Mouse (Mus musculus) left cerebral cortex, adult 8-10 months (tissue): ENCODE results near the gene Sidt2. TPM values are rescaled to one million over a fixed set of nuclear protein-coding genes. Genes with fewer than 3 reads are reported as not detected.
A peak's percentile ranks its signal among the peaks of the same experiment; 100 is the strongest.

ENCODE experiments used
- DNase-seq, 2 experiments: peaks; one replicate each; pipeline ENCODE4 v3.0.0; 2022; ENCODE audit warnings: low spot score in 2 of 2
- microRNA-seq, 2 experiments: library from miRNA; unstranded; fragments of <30 nt; microRNA quantifications; one replicate each; pipeline ENCODE4 v1.2.0; 2022
- total RNA-seq, 4 experiments: library from RNA; stranded (reverse); gene quantifications; 2 replicates each; pipeline ENCODE4 v1.2.4; 2022

Gene Sidt2
- total RNA-seq, 4 experiments from 2014 or later: 77.9 to 79.8 (median 78.2) TPM

DNA sequence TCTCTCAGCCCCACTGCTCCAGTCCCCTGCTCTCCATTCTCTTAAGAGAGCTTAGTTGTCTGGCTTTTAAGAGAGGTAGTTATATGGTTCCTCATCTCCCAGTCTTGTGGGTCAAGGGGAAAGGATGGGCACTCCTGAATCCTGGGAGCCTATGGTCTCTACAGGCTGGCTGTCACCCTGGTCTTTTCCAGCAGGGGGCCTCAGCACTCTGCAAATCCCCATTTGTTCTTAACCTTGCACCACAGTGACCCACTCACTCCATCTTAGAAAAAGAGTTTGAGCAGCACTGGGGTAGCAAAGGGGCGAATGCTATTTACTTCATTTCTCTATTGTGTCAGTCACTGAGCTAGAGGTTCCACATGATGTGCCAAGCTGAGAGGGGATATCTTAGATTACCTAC, 43.4 kb downstream of the Sidt2 start:
- no peak for DNase-seq

DNA sequence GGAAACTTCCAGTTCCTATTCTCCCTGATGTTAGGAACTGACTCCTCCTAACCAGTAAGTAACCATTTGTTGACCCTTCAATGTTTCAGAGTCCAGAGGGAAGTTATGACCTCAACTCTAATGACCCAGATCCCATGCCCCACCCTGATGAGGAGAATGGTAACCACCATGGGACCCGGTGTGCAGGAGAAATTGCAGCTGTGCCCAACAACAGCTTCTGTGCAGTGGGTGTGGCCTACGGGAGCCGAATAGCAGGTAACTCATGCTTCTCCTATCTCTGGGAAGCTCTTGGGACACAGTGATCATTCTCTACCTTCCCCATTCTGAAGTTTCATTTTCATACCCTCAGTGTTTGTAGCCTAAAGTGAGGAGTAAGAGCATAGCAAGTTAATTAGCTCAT, 44.1 kb downstream of the Sidt2 start:
- DNase-seq: no peak

DNA sequence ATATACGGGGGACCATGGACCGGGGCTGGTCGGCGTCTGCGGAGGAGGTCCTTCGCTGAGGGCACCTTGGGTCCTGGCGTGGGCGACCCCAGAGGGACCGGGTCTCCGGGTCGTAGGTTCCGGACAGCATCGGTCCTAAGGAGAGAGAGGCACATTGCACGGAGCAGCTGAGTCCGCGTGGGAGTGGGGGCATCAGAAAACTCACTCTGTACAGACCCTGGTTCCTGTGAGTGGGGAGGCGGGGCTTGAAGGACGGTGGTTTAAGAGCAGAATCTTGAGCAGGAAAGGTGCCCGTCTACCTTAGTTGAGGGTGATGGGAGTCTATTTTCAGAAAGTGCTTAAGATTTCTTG, 48.0 kb downstream of the Sidt2 start:
- DNase-seq: no peak

DNA sequence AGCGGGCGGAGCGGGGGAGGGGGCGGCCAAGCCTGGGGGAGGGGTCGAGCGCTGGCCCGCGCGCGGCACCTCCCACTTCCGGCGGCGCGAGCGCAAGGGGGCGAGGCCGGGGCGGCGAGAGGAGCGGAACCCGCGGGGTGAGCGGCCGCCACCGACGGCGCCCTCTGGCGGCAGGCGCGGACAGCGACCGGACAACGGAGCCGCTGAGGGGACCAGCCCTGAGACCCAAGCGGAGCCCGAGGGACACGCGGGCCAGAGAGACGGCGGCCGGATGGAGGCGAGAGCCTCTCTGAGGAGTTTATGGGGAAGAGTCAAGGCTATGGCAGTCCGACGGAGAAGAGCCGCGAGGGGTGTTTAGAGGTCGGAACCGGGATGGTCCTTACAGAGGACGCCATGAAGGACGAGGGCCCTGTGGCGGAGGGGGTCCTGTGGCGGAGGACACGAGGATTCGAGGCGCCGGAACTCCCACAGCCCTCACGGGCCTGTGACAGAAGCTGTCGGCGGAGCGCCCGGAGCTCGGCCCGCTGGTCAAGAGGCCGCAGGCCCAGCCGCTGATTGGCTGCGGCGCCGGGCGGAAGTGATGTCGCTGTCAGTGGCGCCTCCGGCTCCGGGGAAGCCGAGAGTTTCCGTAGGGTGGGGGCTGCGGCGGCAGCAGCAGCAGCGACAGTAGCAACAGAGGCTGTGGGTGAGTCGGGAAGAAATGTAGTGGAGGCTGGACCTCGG, 48.5 kb downstream of the Sidt2 start, which contains the start of the genes Pcsk7 and Rnf214:
TSS of gene Pcsk7 (plus strand) at position 143 of the 723 bp plus-strand sequence.
TSS of gene Rnf214 (minus strand) at position 557 of the 723 bp plus-strand sequence.
- peak; percentile 75 to 89 for DNase-seq

DNA sequence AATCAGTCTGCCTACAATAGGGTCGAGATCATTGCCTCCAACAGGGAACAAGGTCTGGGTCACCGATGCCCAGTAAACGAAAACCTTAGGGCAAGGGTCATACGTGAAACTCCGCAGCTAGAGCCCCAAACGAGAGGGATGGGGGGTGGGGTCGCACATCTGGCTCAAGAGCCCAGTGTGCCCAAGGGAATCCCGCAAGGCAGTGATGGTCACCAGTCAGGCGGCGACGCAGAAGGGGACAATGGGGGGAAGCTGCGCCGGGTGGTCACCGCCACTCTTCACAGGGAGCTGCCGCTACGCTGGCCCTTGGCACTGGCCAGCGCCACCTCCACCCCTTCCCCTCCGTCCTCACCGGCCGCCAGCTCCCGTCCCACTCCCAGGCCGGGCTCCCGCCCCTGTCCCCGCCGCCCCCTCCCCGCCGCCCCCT, 49.2 kb downstream of the Sidt2 start:
- DNase-seq: peak in 1 of 2 experiments; percentile 30

DNA sequence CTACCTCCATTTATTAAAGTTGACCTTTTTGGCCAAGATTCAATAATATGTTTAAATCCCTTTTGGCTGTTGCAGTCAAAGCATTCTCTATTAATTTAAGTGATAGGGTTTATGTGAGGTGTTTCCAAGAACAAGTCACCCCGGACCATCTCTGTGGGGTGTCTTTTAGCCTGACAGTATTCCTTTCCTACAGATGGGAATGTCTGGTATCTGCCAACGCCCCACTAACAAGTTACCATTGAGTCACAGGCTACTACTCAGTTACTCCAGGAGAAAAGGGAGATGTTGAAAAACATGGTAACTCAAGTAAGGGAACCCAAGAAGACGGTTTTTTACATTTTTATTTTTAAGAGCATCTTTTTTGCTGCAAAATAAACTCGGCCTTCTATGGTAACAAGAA, 49.9 kb downstream of the Sidt2 start:
- DNase-seq: no peak

DNA sequence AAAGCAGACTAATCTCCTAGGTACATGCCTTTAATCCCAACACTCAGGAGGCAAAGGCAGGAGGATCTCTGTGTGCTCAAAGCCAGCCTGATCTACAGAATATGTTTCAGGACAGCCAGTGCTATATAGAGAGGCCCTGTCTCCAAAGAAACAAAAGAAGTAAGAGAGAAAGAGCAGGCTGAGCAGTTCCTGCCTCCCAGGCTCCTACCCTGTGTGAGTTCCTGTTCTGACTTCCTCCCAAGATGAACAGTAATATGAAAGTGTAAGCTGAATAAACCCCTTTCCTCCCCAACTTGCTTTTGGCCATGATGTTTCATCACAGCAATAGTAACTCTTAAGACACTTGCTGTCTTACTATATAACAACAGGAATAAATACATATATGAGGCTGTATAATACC, 61.4 kb downstream of the Sidt2 start:
- no peak for DNase-seq

Small RNAs within 50 kb of the gene (microRNA-seq; reads per million reads assigned to microRNA genes)
- gene Mir7087: 0 reads per million in 2 experiments

Other genes with a start within 250 kb of the Sidt2 start
- 10 to 100 TPM; 14.9 to 16.3 (median 15.3) TPM for gene Cep164, start 126.6 kb downstream of the Sidt2 start, total RNA-seq
- gene Bace1, start 116.7 kb downstream of the Sidt2 start, total RNA-seq: 10 to 100 TPM; 76.6 to 81.9 (median 78.9) TPM
- gene Pcsk7, start 48.8 kb downstream of the Sidt2 start, total RNA-seq: 10 to 100 TPM; 20.5 to 28.5 (median 23.0) TPM
- gene Rnf214, start 48.3 kb downstream of the Sidt2 start, total RNA-seq: 10 to 100 TPM; 72.3 to 85.7 (median 81.2) TPM
- gene Tagln, start 19.2 kb downstream of the Sidt2 start, total RNA-seq: 10 to 100 TPM in 1 of 4 experiments, 1 to 10 TPM in 3; 8.9 to 17.1 (median 9.1) TPM
- 100 to 1,000 TPM; 206 to 233 (median 217) TPM for gene Pafah1b2, start 57.4 kb upstream of the Sidt2 start, total RNA-seq
- gene Sik3, start 57.6 kb upstream of the Sidt2 start, total RNA-seq: 100 to 1,000 TPM; 128 to 145 (median 136) TPM